Mouse (Mus musculus) retina, embryonic 14.5 days (tissue): ENCODE data around the gene Ptprq.

ENCODE experiments used
- DNase-seq: peaks from one replicate; pipeline ENCODE4 v3.0.0-alpha.2; 2015; ENCODE audit warnings: low spot score

Gene Ptprq

DNA sequence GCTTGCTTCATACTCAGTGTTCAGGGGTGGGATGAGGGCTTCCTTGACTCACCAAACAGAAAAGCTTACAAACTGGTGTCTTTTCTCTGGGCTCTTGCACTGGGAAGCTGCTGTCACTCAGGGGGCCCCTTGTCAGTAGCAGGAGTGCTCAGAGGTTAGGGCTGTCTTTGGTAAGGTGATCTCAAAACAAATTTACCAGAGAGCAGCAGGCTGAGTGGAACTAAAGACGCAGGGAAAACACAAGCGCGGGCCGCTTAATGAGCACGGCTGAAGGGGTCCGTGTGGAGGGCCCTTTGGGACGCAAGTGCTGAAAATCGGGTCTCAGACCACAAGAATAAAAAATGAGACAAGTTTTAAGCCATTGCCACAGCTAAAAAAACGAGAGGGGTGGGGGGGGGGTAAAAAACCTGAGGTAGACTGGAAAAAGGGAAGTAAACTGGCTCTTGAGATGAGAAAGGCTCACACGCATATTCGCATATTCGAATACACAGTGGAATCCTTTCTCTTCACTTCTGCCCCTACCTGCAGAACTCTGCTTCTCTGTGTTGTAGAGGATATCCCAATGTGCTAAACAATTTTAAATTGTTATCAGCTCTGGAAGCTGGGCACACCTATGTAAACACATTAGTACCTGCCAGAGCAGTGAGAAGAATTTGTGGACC is 231.1 kb downstream of the Ptprq start:
- DNase-seq = peak; percentile 16

DNA sequence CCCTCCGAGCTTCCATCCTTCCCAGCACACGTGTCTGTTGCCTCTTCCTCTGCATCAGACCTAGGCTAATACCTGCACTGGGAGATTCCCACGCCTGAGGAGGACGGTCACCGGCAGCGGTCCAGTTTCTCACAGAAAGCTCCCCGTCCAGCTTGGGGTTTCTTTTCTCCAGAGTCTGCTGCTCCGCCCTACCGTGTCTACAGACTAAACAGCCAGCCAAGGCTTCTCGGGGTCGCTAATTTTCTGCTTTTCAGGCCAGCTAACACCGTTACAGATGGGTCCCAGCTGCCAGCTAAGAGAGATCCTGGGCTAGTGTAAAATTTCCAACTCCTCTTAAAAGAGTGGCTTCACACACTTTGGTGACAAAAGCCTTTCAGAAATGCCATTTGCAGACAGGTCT is 233.1 kb downstream of the Ptprq start:
- no peak for DNase-seq

DNA sequence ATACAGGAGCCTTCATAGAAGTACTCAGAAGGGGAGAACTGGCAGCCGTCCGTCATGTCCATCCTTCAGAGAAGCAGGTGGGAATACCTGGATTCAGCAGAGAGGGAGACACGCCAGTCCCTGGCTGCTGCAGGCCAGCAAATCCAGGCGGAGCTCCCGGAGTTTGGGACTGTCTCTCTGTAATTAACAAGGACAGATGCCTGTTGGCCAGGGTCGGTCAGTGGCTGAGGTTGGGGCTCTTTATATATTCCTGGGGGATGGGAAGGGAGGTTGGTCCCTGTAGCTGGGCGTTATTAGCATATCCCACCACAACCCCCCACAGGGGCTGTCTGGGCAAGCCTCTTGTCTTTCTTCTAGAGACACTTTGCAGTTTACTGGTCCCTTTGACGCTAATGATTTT is 234.0 kb downstream of the Ptprq start, which contains the start of gene Myf5:
TSS of gene Myf5 (minus strand) at position 265 of the 400 bp plus-strand sequence.
- peak; percentile 10 for DNase-seq

- peak; percentile 18 for DNase-seq
These were observed 235.8 kb downstream of the Ptprq start for GRCm38 (mm10) chr10:107484050-107484449.

- DNase-seq = no peak
These were observed 246.4 kb downstream of the Ptprq start for GRCm38 (mm10) chr10:107473497-107473896.

- no peak for DNase-seq
These were observed 248.1 kb downstream of the Ptprq start for GRCm38 (mm10) chr10:107471712-107472111.

GRCm38 (mm10) chr10:107467819-107468218 is 252.0 kb downstream of the Ptprq start:
- no peak for DNase-seq
